Mouse (Mus musculus) ovary, adult 18-20 months (tissue): Measurements from ENCODE around the gene Ccr7.
A peak's percentile ranks its signal among the peaks of the same experiment; 100 is the strongest.

Experiments
- DNase-seq: peaks from one replicate; pipeline ENCODE4 v3.0.0; 2022; ENCODE audit warnings: low spot score, mixed read lengths

The Ccr7 gene

GRCm38 (mm10) chr11:99153767-99154753 lies 817 bp downstream of the Ccr7 start:
- no peak for DNase-seq

- DNase-seq: no peak
Measured at GRCm38 (mm10) chr11:99152323-99153144, 2.3 kb downstream of the Ccr7 start.

- no peak for DNase-seq
Measured at GRCm38 (mm10) chr11:99151333-99151930, 3.4 kb downstream of the Ccr7 start.

- DNase-seq: no peak
Measured at GRCm38 (mm10) chr11:99150889-99151288, 4.0 kb downstream of the Ccr7 start.

GRCm38 (mm10) chr11:99149898-99150757 lies 4.7 kb downstream of the Ccr7 start:
- DNase-seq: no peak

GRCm38 (mm10) chr11:99148896-99149703 lies 5.8 kb downstream of the Ccr7 start:
- no peak for DNase-seq

- no peak for DNase-seq
Measured at GRCm38 (mm10) chr11:99148400-99148799, 6.5 kb downstream of the Ccr7 start.

- DNase-seq: no peak
Measured at GRCm38 (mm10) chr11:99147920-99148289, 7.0 kb downstream of the Ccr7 start.

- DNase-seq: no peak
Measured at GRCm38 (mm10) chr11:99147041-99147919, 7.6 kb downstream of the Ccr7 start.

- no peak for DNase-seq
Measured at GRCm38 (mm10) chr11:99146558-99146957, 8.3 kb downstream of the Ccr7 start.

GRCm38 (mm10) chr11:99145765-99146164 lies 9.1 kb downstream of the Ccr7 start:
- DNase-seq: no peak

- no peak for DNase-seq
Measured at GRCm38 (mm10) chr11:99144940-99145339, 9.9 kb downstream of the Ccr7 start.

- DNase-seq: no peak
Measured at GRCm38 (mm10) chr11:99144456-99144855, 10.4 kb downstream of the Ccr7 start.

- DNase-seq: no peak
Measured at GRCm38 (mm10) chr11:99143123-99144082, 11.5 kb downstream of the Ccr7 start.

- no peak for DNase-seq
Measured at GRCm38 (mm10) chr11:99142493-99143095, 12.3 kb downstream of the Ccr7 start.

GRCm38 (mm10) chr11:99142046-99142445 lies 12.8 kb downstream of the Ccr7 start:
- DNase-seq: no peak

GRCm38 (mm10) chr11:99141600-99141999 lies 13.3 kb downstream of the Ccr7 start:
- peak; percentile 88 for DNase-seq

- no peak for DNase-seq
Measured at GRCm38 (mm10) chr11:99138976-99139375, 15.9 kb downstream of the Ccr7 start.
